Mouse (Mus musculus) erythroid progenitor cell, adult 5-6 weeks (primary cell): ENCODE data around the gene Itgax. TPM values are rescaled to one million over a fixed set of nuclear protein-coding genes. Genes with fewer than 3 reads are reported as not detected.
"Not testable (repeated sequence)": the region's sequence is repeated elsewhere in the genome, so short reads cannot be mapped to it uniquely, and the experiment has no call there.

Experiments
- ATAC-seq: replicated peaks from 2 replicates; pipeline ENCODE4 v1.8.0; 2016; ENCODE audit warnings: moderate number of reproducible peaks, mild to moderate bottlenecking, moderate TSS enrichment, inconsistent platforms; ENCODE audit not compliant: poor library complexity, low FRiP score, severe bottlenecking
- total RNA-seq, 2 experiments: library from RNA; stranded (forward) in 1 of 2; stranded (reverse) in 1 of 2; fragments of 150-400 nt in 1 of 2; fragments of 186-747, 209-891 nt in 1 of 2; gene quantifications; 2 replicates each; pipeline versions ENCODE4 v1.2.3 to v1.2.4; 2015 to 2017; ENCODE audit warnings: low replicate concordance in 2 of 2

Itgax gene
- total RNA-seq, 2 experiments from 2014 or later, result 0.42 to 0.83 TPM

- no peak for ATAC-seq
These were observed 25.6 kb downstream of the Itgax start for GRCm38 (mm10) chr7:128154924-128155323.

- ATAC-seq, result not testable (repeated sequence)
These were observed 29.5 kb downstream of the Itgax start for GRCm38 (mm10) chr7:128158688-128159354.

GRCm38 (mm10) chr7:128164001-128164400 is 34.7 kb downstream of the Itgax start:
- no peak for ATAC-seq

- ATAC-seq, result no peak
These were observed 37.0 kb downstream of the Itgax start for GRCm38 (mm10) chr7:128166391-128166790.

- ATAC-seq, result no peak
These were observed 40.6 kb downstream of the Itgax start for GRCm38 (mm10) chr7:128169996-128170395.

GRCm38 (mm10) chr7:128178385-128178784 is 49.0 kb downstream of the Itgax start:
- no peak for ATAC-seq

- no peak for ATAC-seq
These were observed 50.8 kb downstream of the Itgax start for GRCm38 (mm10) chr7:128180126-128180525.

GRCm38 (mm10) chr7:128180546-128180945 is 51.2 kb downstream of the Itgax start:
- ATAC-seq, result no peak

GRCm38 (mm10) chr7:128181691-128182090 is 52.3 kb downstream of the Itgax start:
- ATAC-seq, result no peak

Other genes starting within 250 kb of the Itgax start
- gene Prss53, start 238.6 kb upstream of the Itgax start, total RNA-seq (2015; ENCODE audit: low replicate concordance), result not detected in 2 replicates
- gene Prss53, start 238.6 kb upstream of the Itgax start, total RNA-seq (2017; ENCODE audit: low replicate concordance), result 0.64 TPM in 1 of 2 replicates, not detected in the other
- not detected in 2 replicates for gene Gm21974, start 234.1 kb upstream of the Itgax start, total RNA-seq (2015; ENCODE audit: low replicate concordance)
- gene Gm21974, start 234.1 kb upstream of the Itgax start, total RNA-seq (2017; ENCODE audit: low replicate concordance), result not detected in 2 replicates
- 24.3 and 33.5 TPM in 2 replicates for gene Vkorc1, start 233.9 kb upstream of the Itgax start, total RNA-seq (2015; ENCODE audit: low replicate concordance)
- gene Vkorc1, start 233.9 kb upstream of the Itgax start, total RNA-seq (2017; ENCODE audit: low replicate concordance), result 2.1 and 5.9 TPM in 2 replicates
- 39.3 and 58.7 TPM in 2 replicates for gene Bckdk, start 225.5 kb upstream of the Itgax start, total RNA-seq (2015; ENCODE audit: low replicate concordance)
- 9.7 and 17.3 TPM in 2 replicates for gene Bckdk, start 225.5 kb upstream of the Itgax start, total RNA-seq (2017; ENCODE audit: low replicate concordance)
- gene Kat8, start 217.0 kb upstream of the Itgax start, total RNA-seq (2015; ENCODE audit: low replicate concordance), result 8.0 and 18.0 TPM in 2 replicates
- gene Kat8, start 217.0 kb upstream of the Itgax start, total RNA-seq (2017; ENCODE audit: low replicate concordance), result 12.9 and 16.7 TPM in 2 replicates
- gene Prss8, start 199.4 kb upstream of the Itgax start, total RNA-seq (2015; ENCODE audit: low replicate concordance), result not detected in 2 replicates
- not detected in 2 replicates for gene Prss8, start 199.4 kb upstream of the Itgax start, total RNA-seq (2017; ENCODE audit: low replicate concordance)
- gene Prss36, start 182.8 kb upstream of the Itgax start, total RNA-seq (2015; ENCODE audit: low replicate concordance), result 3.8 TPM in 1 of 2 replicates, not detected in the other
- gene Prss36, start 182.8 kb upstream of the Itgax start, total RNA-seq (2017; ENCODE audit: low replicate concordance), result not detected in 2 replicates
- gene Fus, start 162.1 kb upstream of the Itgax start, total RNA-seq (2015; ENCODE audit: low replicate concordance), result 125 and 187 TPM in 2 replicates
- 81.2 and 118 TPM in 2 replicates for gene Fus, start 162.1 kb upstream of the Itgax start, total RNA-seq (2017; ENCODE audit: low replicate concordance)
- 12.2 and 56.9 TPM in 2 replicates for gene Pycard, start 135.7 kb upstream of the Itgax start, total RNA-seq (2015; ENCODE audit: low replicate concordance)
- gene Pycard, start 135.7 kb upstream of the Itgax start, total RNA-seq (2017; ENCODE audit: low replicate concordance), result 2.2 and 5.7 TPM in 2 replicates
- gene Trim72, start 125.6 kb upstream of the Itgax start, total RNA-seq (2015; ENCODE audit: low replicate concordance), result not detected in 2 replicates
- gene Trim72, start 125.6 kb upstream of the Itgax start, total RNA-seq (2017; ENCODE audit: low replicate concordance), result not detected in 2 replicates
- 21.8 and 24.1 TPM in 2 replicates for gene Itgam, start 66.9 kb upstream of the Itgax start, total RNA-seq (2015; ENCODE audit: low replicate concordance)
- 16.9 and 19.8 TPM in 2 replicates for gene Itgam, start 66.9 kb upstream of the Itgax start, total RNA-seq (2017; ENCODE audit: low replicate concordance)
- not detected in 2 replicates for gene Gm49368, start 66.9 kb upstream of the Itgax start, total RNA-seq (2015; ENCODE audit: low replicate concordance)
- not detected in 2 replicates for gene Gm49368, start 66.9 kb upstream of the Itgax start, total RNA-seq (2017; ENCODE audit: low replicate concordance)
- 14.1 and 18.9 TPM in 2 replicates for gene Itgad, start 24.8 kb downstream of the Itgax start, total RNA-seq (2015; ENCODE audit: low replicate concordance)
- 5.6 and 15.5 TPM in 2 replicates for gene Itgad, start 24.8 kb downstream of the Itgax start, total RNA-seq (2017; ENCODE audit: low replicate concordance)
- 3.4 TPM in 1 of 2 replicates, not detected in the other for gene Cox6a2, start 76.8 kb downstream of the Itgax start, total RNA-seq (2015; ENCODE audit: low replicate concordance)
- gene Cox6a2, start 76.8 kb downstream of the Itgax start, total RNA-seq (2017; ENCODE audit: low replicate concordance), result not detected in 2 replicates
- gene Armc5, start 107.8 kb downstream of the Itgax start, total RNA-seq (2015; ENCODE audit: low replicate concordance), result 3.4 and 4.7 TPM in 2 replicates
- 3.1 and 4.5 TPM in 2 replicates for gene Armc5, start 107.8 kb downstream of the Itgax start, total RNA-seq (2017; ENCODE audit: low replicate concordance)
- 3.6 and 5.9 TPM in 2 replicates for gene 9130023H24Rik, start 108.5 kb downstream of the Itgax start, total RNA-seq (2015; ENCODE audit: low replicate concordance)
- 2.6 and 2.8 TPM in 2 replicates for gene 9130023H24Rik, start 108.5 kb downstream of the Itgax start, total RNA-seq (2017; ENCODE audit: low replicate concordance)
- 0.84 and 1.4 TPM in 2 replicates for gene Tgfb1i1, start 117.3 kb downstream of the Itgax start, total RNA-seq (2015; ENCODE audit: low replicate concordance)
- gene Tgfb1i1, start 117.3 kb downstream of the Itgax start, total RNA-seq (2017; ENCODE audit: low replicate concordance), result 0.51 TPM in 1 of 2 replicates, not detected in the other
- gene Slc5a2, start 136.1 kb downstream of the Itgax start, total RNA-seq (2015; ENCODE audit: low replicate concordance), result 2.5 TPM in 1 of 2 replicates, not detected in the other
- 1.3 TPM in 1 of 2 replicates, not detected in the other for gene Slc5a2, start 136.1 kb downstream of the Itgax start, total RNA-seq (2017; ENCODE audit: low replicate concordance)
- gene BC017158, start 168.6 kb downstream of the Itgax start, total RNA-seq (2015; ENCODE audit: low replicate concordance), result 90.5 and 137 TPM in 2 replicates
- 85.2 and 107 TPM in 2 replicates for gene BC017158, start 168.6 kb downstream of the Itgax start, total RNA-seq (2017; ENCODE audit: low replicate concordance)